11 mouse cellular contexts compared by ENCODE assay signal in genomic region chr9:9127041-9127755, GRCm38 (mm10).
DNase-seq lines count a peak whose midpoint lies in the region; ATAC-seq and TF ChIP-seq lines count a peak whose summit lies in the region.
"Had no signal": no experiment of that assay in that cellular context is flagged by ENCODE, and none has a peak within 500 bp of the region (broad histone marks: within the 10 kb centered on the region; RNA-seq: fewer than 3 reads in every experiment).

No protein-coding gene starts in this region.

- H3K27me3 ChIP-seq in heart, embryonic 12.5 days (replicated peaks): no peaks in the 10 kb centered on the region
- H3K27me3 ChIP-seq in kidney, postnatal 0 days (ENCODE audit: insufficient read depth, low read length): no peaks in the 10 kb centered on the region
- no peaks in the 10 kb centered on the region for H3K27me3 ChIP-seq in intestine, postnatal 0 days (replicated peaks; ENCODE audit: control insufficient read depth, insufficient read depth, low read length)
- H3K27me3 ChIP-seq: midbrain, embryonic 12.5 days had no signal

- no peaks in the 10 kb centered on the region for H3K9me3 ChIP-seq in heart, embryonic 12.5 days (replicated peaks)
- H3K9me3 ChIP-seq in kidney, postnatal 0 days (replicated peaks; ENCODE audit: low read length): no peaks in the 10 kb centered on the region
- no peaks in the 10 kb centered on the region for H3K9me3 ChIP-seq in intestine, postnatal 0 days (ENCODE audit: control insufficient read depth)
- H3K9me3 ChIP-seq: midbrain, embryonic 12.5 days had no signal

- H3K4me3 ChIP-seq in heart, embryonic 12.5 days: no peak overlapping the region
- no peak overlapping the region for H3K4me3 ChIP-seq in kidney, postnatal 0 days (replicated peaks; ENCODE audit: low read depth, low read length)
- no peak overlapping the region for H3K4me3 ChIP-seq in intestine, postnatal 0 days (ENCODE audit: low read depth, low read length)
- H3K4me3 ChIP-seq: midbrain, embryonic 12.5 days had no signal

- peaks cover 9% of the 10 kb centered on the region for H3K4me1 ChIP-seq in heart, embryonic 12.5 days (replicated peaks)
- peaks cover 7% of the 10 kb centered on the region for H3K4me1 ChIP-seq in kidney, postnatal 0 days (replicated peaks; ENCODE audit: insufficient read depth, low read length)
- 0 out of 2 replicates have a peak, but pooled peaks cover 8% of the 10 kb centered on the region for H3K4me1 ChIP-seq in intestine, postnatal 0 days (replicated peaks; ENCODE audit: control insufficient read depth, insufficient read depth, low read length)
- H3K4me1 ChIP-seq: midbrain, embryonic 12.5 days had no signal

- WGBS in heart, embryonic 12.5 days: 33% methylated on average over 4 of the region's 4 CpGs
- WGBS in kidney, postnatal 0 days: 31% methylated on average over 4 of the region's 4 CpGs
- WGBS in intestine, postnatal 0 days: 34% methylated on average over 4 of the region's 4 CpGs

- H3K9ac ChIP-seq in heart, embryonic 12.5 days: no peak overlapping the region
- no peak overlapping the region for H3K9ac ChIP-seq in kidney, postnatal 0 days (ENCODE audit: low read depth, low read length)
- no peak overlapping the region for H3K9ac ChIP-seq in intestine, postnatal 0 days (ENCODE audit: low read depth, low read length)
- H3K9ac ChIP-seq: midbrain, embryonic 12.5 days had no signal

- DNase-seq in heart, adult 18-20 months: peak; percentile 37 to 41
- DNase-seq in Muller cell, postnatal 12 days (ENCODE audit: inconsistent ontology term): peak; percentile 92
- peak; percentile 56 for DNase-seq in embryo, embryonic 10 days (ENCODE audit: low spot score)
- DNase-seq in kidney, postnatal 0 days (ENCODE audit: low spot score): peak; percentile 44
- DNase-seq in urinary bladder, adult 2 months (ENCODE audit: low spot score): no peak
- DNase-seq in layer of hippocampus, adult 9-11 months: no peak
- DNase-seq: cerebellum, postnatal 10 days; left cerebral cortex, postnatal 4 days had no signal

- ATAC-seq in heart, embryonic 12.5 days (ENCODE audit: insufficient number of reproducible peaks, low FRiP score): no peak
- ATAC-seq in kidney, postnatal 0 days (replicated peaks; ENCODE audit: low FRiP score, low read depth): 0 out of 2 replicates have a peak, but pooled peaks have one; percentile 33
- ATAC-seq in intestine, postnatal 0 days: no peak

- no peak overlapping the region for H3K4me2 ChIP-seq in heart, embryonic 12.5 days
- no peak overlapping the region for H3K4me2 ChIP-seq in kidney, postnatal 0 days (ENCODE audit: low read length)
- no peak overlapping the region for H3K4me2 ChIP-seq in intestine, postnatal 0 days (replicated peaks; ENCODE audit: low read depth)
- H3K4me2 ChIP-seq: midbrain, embryonic 12.5 days had no signal

- H3K27ac ChIP-seq in heart, embryonic 12.5 days (ENCODE audit: poor library complexity, severe bottlenecking): no peak overlapping the region
- H3K27ac ChIP-seq in kidney, postnatal 0 days: no peak overlapping the region
- H3K27ac ChIP-seq in intestine, postnatal 0 days (ENCODE audit: low read depth, low read length): no peak overlapping the region
- H3K27ac ChIP-seq: midbrain, embryonic 12.5 days had no signal

- TF ChIP-seq CTCF in kidney, postnatal 0 days (IDR thresholded peaks at IDR 0.05; ENCODE audit: low read depth): no peak
- TF ChIP-seq CTCF in intestine, postnatal 0 days (IDR thresholded peaks at IDR 0.05; ENCODE audit: low read depth): no peak

- H3K36me3 ChIP-seq in heart, embryonic 12.5 days: no peaks in the 10 kb centered on the region
- no peaks in the 10 kb centered on the region for H3K36me3 ChIP-seq in kidney, postnatal 0 days (ENCODE audit: insufficient read depth, low read length)
- H3K36me3 ChIP-seq in intestine, postnatal 0 days (ENCODE audit: control insufficient read depth, insufficient read depth): no peaks in the 10 kb centered on the region
- H3K36me3 ChIP-seq: midbrain, embryonic 12.5 days had no signal

Comparison
In these comparisons a context has a peak if more than half of its experiments do, and no peak if none do; other contexts are left out.
1. DNase-seq: peak in heart, adult 18-20 months (2 of 2), Muller cell, postnatal 12 days (single experiment), embryo, embryonic 10 days (single experiment) and kidney, postnatal 0 days (single experiment); none in urinary bladder, adult 2 months (single experiment) and layer of hippocampus, adult 9-11 months (single experiment).